Comparison of ENCODE assay signal across 9 mouse cellular contexts in the genomic region with DNA sequence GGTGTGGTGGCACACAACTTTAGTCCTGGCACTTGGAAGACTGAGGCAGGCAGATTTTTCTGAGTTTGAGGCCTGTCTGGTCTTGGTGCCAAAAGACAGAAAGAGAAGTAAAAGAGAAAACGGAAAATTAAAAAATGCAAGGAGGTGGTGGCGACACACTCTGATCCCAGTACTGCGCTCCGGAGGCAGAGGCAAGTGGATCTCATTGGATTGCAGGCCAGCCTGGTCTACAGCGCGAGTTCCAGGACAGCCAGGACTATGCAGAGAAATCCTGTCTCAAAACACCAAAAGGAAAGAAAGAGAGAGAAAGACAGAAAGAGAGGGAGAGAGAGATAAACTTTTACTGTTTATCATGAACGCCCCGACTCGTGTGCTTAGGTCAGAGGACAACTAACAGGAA. TPM values are rescaled to one million over a fixed set of nuclear protein-coding genes. Genes with fewer than 3 reads are reported as not detected.
DNase-seq lines count a peak whose midpoint lies in the region; ATAC-seq and TF ChIP-seq lines count a peak whose summit lies in the region.
"Had no signal": no experiment of that assay in that cellular context is flagged by ENCODE, and none has a peak within 500 bp of the region (broad histone marks: within the 10 kb centered on the region; RNA-seq: fewer than 3 reads in every experiment).

No protein-coding gene starts in this region.

- H3K4me2 ChIP-seq in liver, embryonic 12.5 days: peak overlapping the region; percentile 84

- peak overlapping the region; percentile 35 for H3K27ac ChIP-seq in thymus, adult 2 months (ENCODE audit: control insufficient read depth, insufficient read depth, low read length)
- H3K27ac ChIP-seq in liver, embryonic 12.5 days: peak overlapping the region; percentile 86

- peak; percentile 25 for DNase-seq in adrenal gland, postnatal 14 days
- no peak for DNase-seq in adrenal gland, adult 2 months
- DNase-seq in thymus, adult 2 months: no peak
- DNase-seq in thymus, postnatal 0 days (ENCODE audit: low spot score): no peak
- DNase-seq in testis, postnatal 14 days (ENCODE audit: low spot score): no peak
- DNase-seq in layer of hippocampus, adult 11-12 months (ENCODE audit: low spot score): no peak
- no peak for DNase-seq in layer of hippocampus, adult 9-11 months

- H3K9ac ChIP-seq in liver, embryonic 12.5 days: peak overlapping the region; percentile 91

- H3K9me3 ChIP-seq in liver, embryonic 12.5 days (replicated peaks): no peaks in the 10 kb centered on the region

- no peak for TF ChIP-seq POLR2A in thymus, adult 2 months (IDR thresholded peaks at IDR 0.05; ENCODE audit: control insufficient read depth, extremely low read depth, insufficient read depth, low read length, poor library complexity)

- WGBS in thymus, adult 2 months: 24% methylated on average over 9 of the region's 9 CpGs
- 27% methylated on average over 9 of the region's 9 CpGs for WGBS in liver, embryonic 12.5 days (ENCODE audit: insufficient replicate concordance)

- H3K4me3 ChIP-seq in thymus, adult 2 months (ENCODE audit: control insufficient read depth, insufficient read depth, low read length): peak overlapping the region; percentile 92
- peak overlapping the region; percentile 78 for H3K4me3 ChIP-seq in liver, embryonic 12.5 days

- no peak for TF ChIP-seq CTCF in thymus, adult 2 months (IDR thresholded peaks at IDR 0.05; ENCODE audit: borderline replicate concordance, control insufficient read depth, extremely low read depth, insufficient read depth, low read length, poor library complexity)

- ATAC-seq in liver, embryonic 12.5 days: peak; percentile 22

- no peaks in the 10 kb centered on the region for H3K27me3 ChIP-seq in thymus, adult 2 months (ENCODE audit: control insufficient read depth, insufficient read depth, low read length)
- no peaks in the 10 kb centered on the region for H3K27me3 ChIP-seq in liver, embryonic 12.5 days (replicated peaks)

- H3K4me1 ChIP-seq in thymus, adult 2 months (replicated peaks; ENCODE audit: control insufficient read depth, insufficient read depth, low read length): peaks cover 9% of the 10 kb centered on the region
- H3K4me1 ChIP-seq in liver, embryonic 12.5 days: peaks cover 40% of the 10 kb centered on the region

- H3K36me3 ChIP-seq in thymus, adult 2 months (ENCODE audit: control insufficient read depth, insufficient read depth, low read length): peaks cover 18% of the 10 kb centered on the region
- peaks cover 28% of the 10 kb centered on the region for H3K36me3 ChIP-seq in liver, embryonic 12.5 days

RNA-seq across cellular contexts. Expression of gene Ubxn1, which starts 0.5 kb away (rescaled TPM):
- 214 and 218 TPM in 2 replicates for total RNA-seq in adrenal gland, postnatal 14 days (2021)
- total RNA-seq in adrenal gland, adult 2 months (2021): 100 to 1,000 TPM; 197 to 224 TPM
- polyA plus RNA-seq in adrenal gland, adult 2 months (2012; rRNA removed): 140 and 142 TPM in 2 replicates
- 108 and 119 TPM in 2 replicates for polyA plus RNA-seq in thymus, adult 2 months (2012; rRNA removed)
- polyA plus RNA-seq in thymus, postnatal 0 days (2015; fragmentation: Nextera tagmentation; extraction: Ambion mirVana): 171 and 178 TPM in 2 replicates
- 133 and 135 TPM in 2 replicates for polyA plus RNA-seq in liver, embryonic 12.5 days (2016; fragmentation: Nextera tagmentation; extraction: Ambion mirVana)

RNA-seq across cellular contexts. Expression of gene Uqcc3, which starts 9.9 kb away (rescaled TPM):
- total RNA-seq in adrenal gland, postnatal 14 days (2021): 80.7 and 82.8 TPM in 2 replicates
- total RNA-seq in adrenal gland, adult 2 months (2021): 10 to 100 TPM; 48.7 to 76.9 TPM
- 16.0 and 18.1 TPM in 2 replicates for polyA plus RNA-seq in adrenal gland, adult 2 months (2012; rRNA removed)
- polyA plus RNA-seq in thymus, adult 2 months (2012; rRNA removed): 38.7 and 39.2 TPM in 2 replicates
- polyA plus RNA-seq in thymus, postnatal 0 days (2015; fragmentation: Nextera tagmentation; extraction: Ambion mirVana): 106 and 119 TPM in 2 replicates
- 40.6 and 43.4 TPM in 2 replicates for polyA plus RNA-seq in liver, embryonic 12.5 days (2016; fragmentation: Nextera tagmentation; extraction: Ambion mirVana)

RNA-seq across cellular contexts. Expression of gene Lbhd1, which starts 12.7 kb away (rescaled TPM):
- total RNA-seq in adrenal gland, postnatal 14 days (2021): 4.6 and 13.6 TPM in 2 replicates
- 10 to 100 TPM in 1 of 2 experiments, 1 to 10 TPM in 1; 5.8 to 13.3 TPM for total RNA-seq in adrenal gland, adult 2 months (2021)
- 0.28 and 1.1 TPM in 2 replicates for polyA plus RNA-seq in adrenal gland, adult 2 months (2012; rRNA removed)
- 2.4 and 3.0 TPM in 2 replicates for polyA plus RNA-seq in thymus, adult 2 months (2012; rRNA removed)
- polyA plus RNA-seq in thymus, postnatal 0 days (2015; fragmentation: Nextera tagmentation; extraction: Ambion mirVana): 67.6 and 70.2 TPM in 2 replicates
- polyA plus RNA-seq in liver, embryonic 12.5 days (2016; fragmentation: Nextera tagmentation; extraction: Ambion mirVana): 76.1 and 80.4 TPM in 2 replicates

RNA-seq across cellular contexts. Expression of gene Gm49403, which starts 12.9 kb away (rescaled TPM):
- not detected in 2 replicates for total RNA-seq in adrenal gland, postnatal 14 days (2021)
- total RNA-seq in adrenal gland, adult 2 months (2021): not detected
- polyA plus RNA-seq in adrenal gland, adult 2 months (2012; rRNA removed): not detected in 2 replicates
- polyA plus RNA-seq in thymus, adult 2 months (2012; rRNA removed): not detected in 2 replicates
- polyA plus RNA-seq in thymus, postnatal 0 days (2015; fragmentation: Nextera tagmentation; extraction: Ambion mirVana): not detected in 2 replicates
- not detected in 2 replicates for polyA plus RNA-seq in liver, embryonic 12.5 days (2016; fragmentation: Nextera tagmentation; extraction: Ambion mirVana)
- polyA plus RNA-seq: gonadal fat pad, adult 2 months had no signal

RNA-seq across cellular contexts. Expression of gene 1810009A15Rik, which starts 17.8 kb away (rescaled TPM):
- total RNA-seq in adrenal gland, postnatal 14 days (2021): 42.4 and 46.2 TPM in 2 replicates
- total RNA-seq in adrenal gland, adult 2 months (2021): 10 to 100 TPM; 46.8 to 53.6 TPM
- polyA plus RNA-seq in adrenal gland, adult 2 months (2012; rRNA removed): 4.3 and 5.6 TPM in 2 replicates
- polyA plus RNA-seq in thymus, adult 2 months (2012; rRNA removed): 15.3 and 19.1 TPM in 2 replicates
- 80.7 and 98.0 TPM in 2 replicates for polyA plus RNA-seq in thymus, postnatal 0 days (2015; fragmentation: Nextera tagmentation; extraction: Ambion mirVana)
- 107 and 111 TPM in 2 replicates for polyA plus RNA-seq in liver, embryonic 12.5 days (2016; fragmentation: Nextera tagmentation; extraction: Ambion mirVana)

Comparison
In these comparisons a context has a peak if more than half of its experiments do, and no peak if none do; other contexts are left out.
1. RNA of gene Lbhd1, which starts 12.7 kb away (polyA plus RNA-seq): 76.1 to 80.4 TPM in liver, embryonic 12.5 days and 67.6 to 70.2 TPM in thymus, postnatal 0 days; 2.4 to 3.0 TPM in thymus, adult 2 months and 0.28 to 1.1 TPM in adrenal gland, adult 2 months; every median in the first group is over 10 times any median in the second.